Mouse (Mus musculus): Measurements from ENCODE around the gene Ube2z. TPM values are rescaled to one million over a fixed set of nuclear protein-coding genes. Genes with fewer than 3 reads are reported as not detected.
A peak's percentile ranks its signal among the peaks of the same experiment; 100 is the strongest.

Gene Ube2z
- polyA plus RNA-seq, 1 experiment, result 20.1 TPM

- peak overlapping the region; percentile 85 for H3K4me3 ChIP-seq (ENCODE audit: extremely low read depth, insufficient read depth, insufficient read length)
- H3K27me3 ChIP-seq (ENCODE audit: control insufficient read depth, insufficient read depth, low read length), result no peaks in the 10 kb centered on the region
- H3K27ac ChIP-seq (ENCODE audit: insufficient read depth, low read length), result peak overlapping the region; percentile 88
- peaks cover 7% of the 10 kb centered on the region for H3K36me3 ChIP-seq (ENCODE audit: control insufficient read depth, insufficient read depth, low read length)
- H3K4me1 ChIP-seq (ENCODE audit: control insufficient read depth, insufficient read depth, insufficient read length), result no peaks in the 10 kb centered on the region
- no peak for TF ChIP-seq CTCF (IDR thresholded peaks at IDR 0.05; ENCODE audit: extremely low read depth, insufficient read depth, insufficient read length, insufficient replicate concordance)
- TF ChIP-seq POLR2A (IDR thresholded peaks at IDR 0.05; ENCODE audit: low read depth, low read length), result no peak
- DNase-seq (ENCODE audit: low read depth in 1 of 2, low spot score in 2 of 2), result peak; percentile 8 to 47
- WGBS, result under 1% methylated on average over 62 of the region's 64 CpGs
Observed at GRCm38 (mm10) chr11:96064521-96065214, 520 bp downstream of the Ube2z start.

GRCm38 (mm10) chr11:96058309-96058708, 6.9 kb downstream of the Ube2z start:
- TF ChIP-seq CTCF (IDR thresholded peaks at IDR 0.05; ENCODE audit: extremely low read depth, insufficient read depth, insufficient read length, insufficient replicate concordance) (no peak), POLR2A (IDR thresholded peaks at IDR 0.05; ENCODE audit: low read depth, low read length) (no peak)
- DNase-seq (ENCODE audit: low read depth in 1 of 2, low spot score in 2 of 2), result no peak
- Histone ChIP-seq H3K27me3 (ENCODE audit: control insufficient read depth, insufficient read depth, low read length) (no peaks in the 10 kb centered on the region), H3K4me3 (ENCODE audit: extremely low read depth, insufficient read depth, insufficient read length) (no peak overlapping the region), H3K36me3 (ENCODE audit: control insufficient read depth, insufficient read depth, low read length) (peaks cover 32% of the 10 kb centered on the region), H3K27ac (ENCODE audit: insufficient read depth, low read length) (no peak overlapping the region), H3K4me1 (ENCODE audit: control insufficient read depth, insufficient read depth, insufficient read length) (no peaks in the 10 kb centered on the region)
- WGBS, result 82% methylated on average over 4 of the region's 4 CpGs

GRCm38 (mm10) chr11:96050854-96051253, 14.3 kb downstream of the Ube2z start:
- TF ChIP-seq CTCF (IDR thresholded peaks at IDR 0.05; ENCODE audit: extremely low read depth, insufficient read depth, insufficient read length, insufficient replicate concordance) (no peak), POLR2A (IDR thresholded peaks at IDR 0.05; ENCODE audit: low read depth, low read length) (no peak)
- Histone ChIP-seq H3K27me3 (ENCODE audit: control insufficient read depth, insufficient read depth, low read length) (no peaks in the 10 kb centered on the region), H3K4me1 (ENCODE audit: control insufficient read depth, insufficient read depth, insufficient read length) (peaks cover 3% of the 10 kb centered on the region), H3K4me3 (ENCODE audit: extremely low read depth, insufficient read depth, insufficient read length) (no peak overlapping the region), H3K36me3 (ENCODE audit: control insufficient read depth, insufficient read depth, low read length) (peaks cover 45% of the 10 kb centered on the region), H3K27ac (ENCODE audit: insufficient read depth, low read length) (no peak overlapping the region)
- WGBS, result 97% methylated on average over 3 of the region's 3 CpGs
- no peak for DNase-seq (ENCODE audit: low read depth in 1 of 2, low spot score in 2 of 2)

- TF ChIP-seq POLR2A (IDR thresholded peaks at IDR 0.05; ENCODE audit: low read depth, low read length) (no peak), CTCF (IDR thresholded peaks at IDR 0.05; ENCODE audit: extremely low read depth, insufficient read depth, insufficient read length, insufficient replicate concordance) (no peak)
- H3K4me1 ChIP-seq (ENCODE audit: control insufficient read depth, insufficient read depth, insufficient read length), result peaks cover 3% of the 10 kb centered on the region
- H3K4me3 ChIP-seq (ENCODE audit: extremely low read depth, insufficient read depth, insufficient read length), result no peak overlapping the region
- no peak overlapping the region for H3K27ac ChIP-seq (ENCODE audit: insufficient read depth, low read length)
- H3K27me3 ChIP-seq (ENCODE audit: control insufficient read depth, insufficient read depth, low read length), result no peaks in the 10 kb centered on the region
- peaks cover 39% of the 10 kb centered on the region for H3K36me3 ChIP-seq (ENCODE audit: control insufficient read depth, insufficient read depth, low read length)
- WGBS, result 99% methylated on average over 4 of the region's 4 CpGs
- DNase-seq (ENCODE audit: low read depth in 1 of 2, low spot score in 2 of 2), result no peak
Observed at GRCm38 (mm10) chr11:96049939-96050338, 15.2 kb downstream of the Ube2z start.

- 77% methylated on average over 4 of the region's 4 CpGs for WGBS
Observed at GRCm38 (mm10) chr11:96047469-96048373, 17.5 kb downstream of the Ube2z start.

GRCm38 (mm10) chr11:96046793-96047192, 18.4 kb downstream of the Ube2z start:
- Histone ChIP-seq H3K27ac (ENCODE audit: insufficient read depth, low read length) (no peak overlapping the region), H3K36me3 (ENCODE audit: control insufficient read depth, insufficient read depth, low read length) (peaks cover 29% of the 10 kb centered on the region), H3K27me3 (ENCODE audit: control insufficient read depth, insufficient read depth, low read length) (no peaks in the 10 kb centered on the region), H3K4me1 (ENCODE audit: control insufficient read depth, insufficient read depth, insufficient read length) (peaks cover 3% of the 10 kb centered on the region), H3K4me3 (ENCODE audit: extremely low read depth, insufficient read depth, insufficient read length) (no peak overlapping the region)
- DNase-seq (ENCODE audit: low read depth in 1 of 2, low spot score in 2 of 2), result no peak
- 86% methylated on average over 2 of the region's 2 CpGs for WGBS
- TF ChIP-seq POLR2A (IDR thresholded peaks at IDR 0.05; ENCODE audit: low read depth, low read length) (no peak), CTCF (IDR thresholded peaks at IDR 0.05; ENCODE audit: extremely low read depth, insufficient read depth, insufficient read length, insufficient replicate concordance) (no peak)

More at GRCm38 (mm10) chr11:96047469-96048373, 17.5 kb downstream of the Ube2z start:
- TF ChIP-seq CTCF (IDR thresholded peaks at IDR 0.05; ENCODE audit: extremely low read depth, insufficient read depth, insufficient read length, insufficient replicate concordance) (no peak), POLR2A (IDR thresholded peaks at IDR 0.05; ENCODE audit: low read depth, low read length) (no peak)
- 0 out of 2 replicates have a peak overlapping the region, but pooled peaks have one; percentile 26 for H3K27ac ChIP-seq (ENCODE audit: insufficient read depth, low read length)
- H3K4me3 ChIP-seq (ENCODE audit: extremely low read depth, insufficient read depth, insufficient read length), result no peak overlapping the region
- no peak for DNase-seq (ENCODE audit: low read depth in 1 of 2, low spot score in 2 of 2)
- H3K4me1 ChIP-seq (ENCODE audit: control insufficient read depth, insufficient read depth, insufficient read length), result peaks cover 3% of the 10 kb centered on the region
- no peaks in the 10 kb centered on the region for H3K27me3 ChIP-seq (ENCODE audit: control insufficient read depth, insufficient read depth, low read length)
- peaks cover 31% of the 10 kb centered on the region for H3K36me3 ChIP-seq (ENCODE audit: control insufficient read depth, insufficient read depth, low read length)
